Mouse (Mus musculus) large intestine, adult 2 months (tissue): ENCODE results near the gene Ccdc155. TPM values are rescaled to one million over a fixed set of nuclear protein-coding genes. Genes with fewer than 3 reads are reported as not detected.

ENCODE experiments used
- polyA plus RNA-seq: library from polyadenylated mRNA; depleted of rRNA; stranded (reverse); fragments of >200 nt; gene quantifications from 2 replicates; pipeline ENCODE4 v1.2.3, GENCODE M21; 2012; rRNA removed

Gene Ccdc155
- polyA plus RNA-seq, 1 experiment, result 0.09 TPM

Other genes starting within 250 kb of the Ccdc155 start
- gene Cpt1c, start 230.0 kb downstream of the Ccdc155 start, polyA plus RNA-seq, result 4.2 and 5.9 TPM in 2 replicates
- 167 and 188 TPM in 2 replicates for gene Prmt1, start 218.3 kb downstream of the Ccdc155 start, polyA plus RNA-seq
- 107 and 110 TPM in 2 replicates for gene Irf3, start 207.2 kb downstream of the Ccdc155 start, polyA plus RNA-seq
- 20.8 and 23.3 TPM in 2 replicates for gene Bcl2l12, start 206.2 kb downstream of the Ccdc155 start, polyA plus RNA-seq
- 32.3 and 44.7 TPM in 2 replicates for gene Scaf1, start 188.5 kb downstream of the Ccdc155 start, polyA plus RNA-seq
- gene Rras, start 186.9 kb downstream of the Ccdc155 start, polyA plus RNA-seq, result 112 and 124 TPM in 2 replicates
- 5.4 and 6.2 TPM in 2 replicates for gene Prr12, start 152.0 kb downstream of the Ccdc155 start, polyA plus RNA-seq
- 52.4 and 66.9 TPM in 2 replicates for gene Nosip, start 142.5 kb downstream of the Ccdc155 start, polyA plus RNA-seq
- gene Prrg2, start 142.2 kb downstream of the Ccdc155 start, polyA plus RNA-seq, result 77.3 and 92.5 TPM in 2 replicates
- gene Rcn3, start 112.7 kb downstream of the Ccdc155 start, polyA plus RNA-seq, result 44.3 and 48.6 TPM in 2 replicates
- 75.3 and 85.1 TPM in 2 replicates for gene Fcgrt, start 101.0 kb downstream of the Ccdc155 start, polyA plus RNA-seq
- 407 and 500 TPM in 2 replicates for gene Rps11, start 80.5 kb downstream of the Ccdc155 start, polyA plus RNA-seq
- gene Rpl13a, start 76.1 kb downstream of the Ccdc155 start, polyA plus RNA-seq, result 2,093 and 2,372 TPM in 2 replicates
- 0.78 and 1.1 TPM in 2 replicates for gene Gm45713, start 68.7 kb downstream of the Ccdc155 start, polyA plus RNA-seq
- 30.5 and 38.2 TPM in 2 replicates for gene Flt3l, start 68.5 kb downstream of the Ccdc155 start, polyA plus RNA-seq
- gene Pih1d1, start 50.6 kb downstream of the Ccdc155 start, polyA plus RNA-seq, result 62.5 and 65.5 TPM in 2 replicates
- gene Aldh16a1, start 50.3 kb downstream of the Ccdc155 start, polyA plus RNA-seq, result 152 and 159 TPM in 2 replicates
- gene Slc17a7, start 40.9 kb downstream of the Ccdc155 start, polyA plus RNA-seq, result 0.07 and 0.11 TPM in 2 replicates
- not detected in 2 replicates for gene Gfy, start 25.3 kb downstream of the Ccdc155 start, polyA plus RNA-seq
- gene Pth2, start 23.9 kb downstream of the Ccdc155 start, polyA plus RNA-seq, result not detected in 2 replicates
- 0.47 and 0.67 TPM in 2 replicates for gene Dkkl1, start 7.3 kb upstream of the Ccdc155 start, polyA plus RNA-seq
- 8.9 and 11.4 TPM in 2 replicates for gene Tead2, start 10.9 kb upstream of the Ccdc155 start, polyA plus RNA-seq
- gene Cd37, start 34.2 kb upstream of the Ccdc155 start, polyA plus RNA-seq, result 57.3 and 66.8 TPM in 2 replicates
- not detected in 2 replicates for gene Slc6a16, start 36.2 kb upstream of the Ccdc155 start, polyA plus RNA-seq
- not detected in 2 replicates for gene Slc6a21, start 72.6 kb upstream of the Ccdc155 start, polyA plus RNA-seq
- gene Trpm4, start 128.9 kb upstream of the Ccdc155 start, polyA plus RNA-seq, result 182 and 185 TPM in 2 replicates
- 0.40 and 0.67 TPM in 2 replicates for gene Hrc, start 130.4 kb upstream of the Ccdc155 start, polyA plus RNA-seq
- gene Ppfia3, start 162.1 kb upstream of the Ccdc155 start, polyA plus RNA-seq, result 47.1 and 70.3 TPM in 2 replicates
- 4.5 and 7.9 TPM in 2 replicates for gene Lin7b, start 165.7 kb upstream of the Ccdc155 start, polyA plus RNA-seq
- 102 and 165 TPM in 2 replicates for gene Snrnp70, start 190.8 kb upstream of the Ccdc155 start, polyA plus RNA-seq
- 0.06 TPM in 1 of 2 replicates, not detected in the other for gene Kcna7, start 200.8 kb upstream of the Ccdc155 start, polyA plus RNA-seq
- gene Ntf5, start 208.8 kb upstream of the Ccdc155 start, polyA plus RNA-seq, result 0.10 and 0.16 TPM in 2 replicates
- not detected in 2 replicates for gene Lhb, start 215.9 kb upstream of the Ccdc155 start, polyA plus RNA-seq
- gene Gys1, start 230.0 kb upstream of the Ccdc155 start, polyA plus RNA-seq, result 11.2 and 14.7 TPM in 2 replicates
- gene Ruvbl2, start 233.2 kb upstream of the Ccdc155 start, polyA plus RNA-seq, result 70.5 and 70.6 TPM in 2 replicates